Comparison of ENCODE assay signal across 8 mouse cellular contexts in genomic region chr6:145863065-145863971, GRCm38 (mm10). TPM values are rescaled to one million over a fixed set of nuclear protein-coding genes. Genes with fewer than 3 reads are reported as not detected.
DNase-seq lines count a peak whose midpoint lies in the region; ATAC-seq and TF ChIP-seq lines count a peak whose summit lies in the region.

No protein-coding gene starts in this region.

- peaks cover 32% of the 10 kb centered on the region for H3K4me1 ChIP-seq in E14TG2a.4 (replicated peaks; ENCODE audit: low read depth, low read length)
- H3K4me1 ChIP-seq in forebrain, embryonic 10.5 days, result peaks cover 55% of the 10 kb centered on the region
- peaks cover 5 to 28% of the 10 kb centered on the region in 2 experiments for H3K4me1 ChIP-seq in heart, embryonic 14.5 days (ENCODE audit: control insufficient read depth in 2 of 2, insufficient read depth in 2 of 2, low read length in 2 of 2)
- peaks cover 27% of the 10 kb centered on the region for H3K4me1 ChIP-seq in liver, embryonic 12.5 days
- peaks cover 15% of the 10 kb centered on the region for H3K4me1 ChIP-seq in neural tube, embryonic 11.5 days (ENCODE audit: control insufficient read depth, insufficient read depth, low read length)
- peaks cover 28% of the 10 kb centered on the region for H3K4me1 ChIP-seq in testis, adult 2 months (ENCODE audit: control insufficient read depth, insufficient read depth, low read length)

- DNase-seq in brain, adult 2 months (ENCODE audit: low read depth, low spot score), result peak; percentile 93
- DNase-seq in forebrain, embryonic 10.5 days (ENCODE audit: extremely low spot score, low spot score), result peak; percentile 65
- peak; percentile 51 for DNase-seq in kidney, postnatal 14 days
- peak; percentile 72 for DNase-seq in neural tube, embryonic 11.5 days (ENCODE audit: low spot score)

- peak overlapping the region; percentile 99 for H3K4me2 ChIP-seq in heart, embryonic 14.5 days (ENCODE audit: low read length)
- peak overlapping the region; percentile 80 for H3K4me2 ChIP-seq in liver, embryonic 12.5 days
- H3K4me2 ChIP-seq in neural tube, embryonic 11.5 days (ENCODE audit: low read depth), result peak overlapping the region; percentile 98

- no peak for TF ChIP-seq CTCF in E14TG2a.4 (conservative IDR thresholded peaks at IDR 0.05; ENCODE audit: low read length)
- no peak for TF ChIP-seq CTCF in testis, adult 2 months (IDR thresholded peaks at IDR 0.05; ENCODE audit: control insufficient read depth, insufficient read depth, insufficient replicate concordance, low read depth, low read length)

- H3K27ac ChIP-seq in forebrain, embryonic 10.5 days, result peak overlapping the region; percentile 84
- H3K27ac ChIP-seq in heart, embryonic 14.5 days (replicated peaks in 1 of 2; ENCODE audit: control insufficient read depth in 1 of 2, insufficient read depth in 1 of 2, low read depth in 2 of 2, low read length in 2 of 2), result peak overlapping the region; percentile 68 to 81
- no peak overlapping the region for H3K27ac ChIP-seq in liver, embryonic 12.5 days
- H3K27ac ChIP-seq in neural tube, embryonic 11.5 days (ENCODE audit: low read depth, low read length), result no peak overlapping the region
- H3K27ac ChIP-seq in testis, adult 2 months (ENCODE audit: control insufficient read depth, insufficient read depth, low read depth, low read length), result no peak overlapping the region

- peak overlapping the region; percentile 89 for H3K9ac ChIP-seq in heart, embryonic 14.5 days (ENCODE audit: low read length)
- H3K9ac ChIP-seq in liver, embryonic 12.5 days, result 0 out of 2 replicates have a peak overlapping the region, but pooled peaks have one; percentile 27
- H3K9ac ChIP-seq in neural tube, embryonic 11.5 days (ENCODE audit: low read length), result peak overlapping the region; percentile 52

- no peaks in the 10 kb centered on the region for H3K36me3 ChIP-seq in E14TG2a.4 (ENCODE audit: insufficient read depth, low read length)
- H3K36me3 ChIP-seq in forebrain, embryonic 10.5 days (replicated peaks), result no peaks in the 10 kb centered on the region
- peaks cover 12% of the 10 kb centered on the region; the same call in 1 of the 2 replicates for H3K36me3 ChIP-seq in heart, embryonic 14.5 days (ENCODE audit: control insufficient read depth, insufficient read depth, low read length)
- H3K36me3 ChIP-seq in liver, embryonic 12.5 days, result no peaks in the 10 kb centered on the region
- no peaks in the 10 kb centered on the region for H3K36me3 ChIP-seq in neural tube, embryonic 11.5 days (ENCODE audit: control insufficient read depth, insufficient read depth, low read length)
- H3K36me3 ChIP-seq in testis, adult 2 months (ENCODE audit: control insufficient read depth, insufficient read depth, low read length), result no peaks in the 10 kb centered on the region

- TF ChIP-seq POLR2A in testis, adult 2 months (IDR thresholded peaks at IDR 0.05; ENCODE audit: control insufficient read depth, low read depth, low read length), result no peak

- WGBS in forebrain, embryonic 10.5 days, result under 1% methylated on average over 105 of the region's 105 CpGs
- under 1% methylated on average over 85 of the region's 105 CpGs for WGBS in heart, embryonic 14.5 days
- WGBS in liver, embryonic 12.5 days (ENCODE audit: insufficient replicate concordance), result under 1% methylated on average over 102 of the region's 105 CpGs
- whole genome bisulfite sequencing in neural tube, embryonic 11.5 days, result under 1% methylated on average over 99 of the region's 105 CpGs

- peak overlapping the region; percentile 79 for H3K4me3 ChIP-seq in E14TG2a.4 (replicated peaks; ENCODE audit: low read length)
- H3K4me3 ChIP-seq in forebrain, embryonic 10.5 days, result peak overlapping the region; percentile 68
- H3K4me3 ChIP-seq in heart, embryonic 14.5 days (ENCODE audit: control insufficient read depth in 1 of 2, insufficient read depth in 1 of 2, low read depth in 1 of 2, low read length in 2 of 2), result peak overlapping the region; percentile 63 to 74
- peak overlapping the region; percentile 54 for H3K4me3 ChIP-seq in liver, embryonic 12.5 days
- H3K4me3 ChIP-seq in neural tube, embryonic 11.5 days (ENCODE audit: low read depth, low read length), result peak overlapping the region; percentile 53
- H3K4me3 ChIP-seq in testis, adult 2 months (ENCODE audit: control insufficient read depth, low read depth, low read length), result peak overlapping the region; percentile 78

- peaks cover 82% of the 10 kb centered on the region for H3K27me3 ChIP-seq in E14TG2a.4 (ENCODE audit: insufficient read depth, low read length)
- peaks cover 94% of the 10 kb centered on the region for H3K27me3 ChIP-seq in forebrain, embryonic 10.5 days (ENCODE audit: poor library complexity, severe bottlenecking)
- H3K27me3 ChIP-seq in heart, embryonic 14.5 days (ENCODE audit: control insufficient read depth, insufficient read depth, low read length), result peaks cover 8% of the 10 kb centered on the region
- H3K27me3 ChIP-seq in liver, embryonic 12.5 days (replicated peaks), result peaks cover 77% of the 10 kb centered on the region
- peaks cover 55% of the 10 kb centered on the region for H3K27me3 ChIP-seq in neural tube, embryonic 11.5 days (ENCODE audit: control insufficient read depth, insufficient read depth, low read length)
- H3K27me3 ChIP-seq in testis, adult 2 months (ENCODE audit: control insufficient read depth, insufficient read depth, low read length), result no peaks in the 10 kb centered on the region; the same call in 1 of the 2 replicates

- H3K9me3 ChIP-seq in E14TG2a.4 (ENCODE audit: low read length), result no peaks in the 10 kb centered on the region
- H3K9me3 ChIP-seq in forebrain, embryonic 10.5 days, result no peaks in the 10 kb centered on the region
- H3K9me3 ChIP-seq in heart, embryonic 14.5 days (ENCODE audit: control insufficient read depth, low read length), result no peaks in the 10 kb centered on the region
- no peaks in the 10 kb centered on the region for H3K9me3 ChIP-seq in liver, embryonic 12.5 days (replicated peaks)
- H3K9me3 ChIP-seq in neural tube, embryonic 11.5 days (ENCODE audit: control insufficient read depth, low read length), result no peaks in the 10 kb centered on the region

- ATAC-seq in heart, embryonic 14.5 days (ENCODE audit: insufficient number of reproducible peaks, insufficient read depth, low FRiP score, low read depth), result peak; percentile 22
- ATAC-seq in liver, embryonic 12.5 days, result peak; percentile 54
- peak; percentile 55; the same call in 1 of the 2 replicates for ATAC-seq in neural tube, embryonic 11.5 days (ENCODE audit: insufficient read depth, low FRiP score, low TSS enrichment)

RNA-seq across cellular contexts. Expression of gene Bhlhe41, which starts 2.0 kb away (rescaled TPM):
- 1.6 and 2.1 TPM in 2 replicates for polyA plus RNA-seq in forebrain, embryonic 10.5 days (2016; fragmentation: Nextera tagmentation; extraction: Ambion mirVana)
- polyA plus RNA-seq in heart, embryonic 14.5 days (2014; fragmentation: Nextera tagmentation; extraction: Ambion mirVana), result 6.6 and 8.6 TPM in 2 replicates
- polyA plus RNA-seq in liver, embryonic 12.5 days (2016; fragmentation: Nextera tagmentation; extraction: Ambion mirVana), result 0.11 and 0.15 TPM in 2 replicates
- 1.0 and 1.2 TPM in 2 replicates for polyA plus RNA-seq in neural tube, embryonic 11.5 days (2014; fragmentation: Nextera tagmentation; extraction: Ambion mirVana)
- polyA plus RNA-seq in testis, adult 2 months (2012; rRNA removed), result 0.40 and 0.83 TPM in 2 replicates

Comparison
In these comparisons a context has a peak if more than half of its experiments do, and no peak if none do; other contexts are left out.
1. H3K27ac ChIP-seq: peak in forebrain, embryonic 10.5 days (single experiment) and heart, embryonic 14.5 days (2 of 2); none in liver, embryonic 12.5 days (single experiment), neural tube, embryonic 11.5 days (single experiment) and testis, adult 2 months (single experiment).
2. H3K9ac ChIP-seq: peak in every context shown above with its lines; median percentile 89 in heart, embryonic 14.5 days; 52 in neural tube, embryonic 11.5 days; 27 in liver, embryonic 12.5 days.
3. Peak in every context shown above with its lines, with median percentiles within 50 percentile points of each other: H3K4me3 ChIP-seq, DNase-seq, ATAC-seq and H3K4me2 ChIP-seq.